Mouse (Mus musculus) urinary bladder, postnatal 0 days (tissue): ENCODE data around the gene Pigh. TPM values are rescaled to one million over a fixed set of nuclear protein-coding genes. Genes with fewer than 3 reads are reported as not detected.

ENCODE experiments used
- polyA plus RNA-seq: library from polyadenylated mRNA; unstranded; fragments of >200 nt; fragmentation: Nextera tagmentation; extraction: Ambion mirVana; gene quantifications from 2 replicates; pipeline ENCODE4 v1.2.1, GENCODE M21; 2015

Pigh gene
- polyA plus RNA-seq, result 39.5 and 44.8 TPM in 2 replicates

GRCm38 (mm10) chr12:79089182-79089812 is at the start of gene Pigh:
Gene Pigh (minus strand): TSS chr12:79089651.

DNA sequence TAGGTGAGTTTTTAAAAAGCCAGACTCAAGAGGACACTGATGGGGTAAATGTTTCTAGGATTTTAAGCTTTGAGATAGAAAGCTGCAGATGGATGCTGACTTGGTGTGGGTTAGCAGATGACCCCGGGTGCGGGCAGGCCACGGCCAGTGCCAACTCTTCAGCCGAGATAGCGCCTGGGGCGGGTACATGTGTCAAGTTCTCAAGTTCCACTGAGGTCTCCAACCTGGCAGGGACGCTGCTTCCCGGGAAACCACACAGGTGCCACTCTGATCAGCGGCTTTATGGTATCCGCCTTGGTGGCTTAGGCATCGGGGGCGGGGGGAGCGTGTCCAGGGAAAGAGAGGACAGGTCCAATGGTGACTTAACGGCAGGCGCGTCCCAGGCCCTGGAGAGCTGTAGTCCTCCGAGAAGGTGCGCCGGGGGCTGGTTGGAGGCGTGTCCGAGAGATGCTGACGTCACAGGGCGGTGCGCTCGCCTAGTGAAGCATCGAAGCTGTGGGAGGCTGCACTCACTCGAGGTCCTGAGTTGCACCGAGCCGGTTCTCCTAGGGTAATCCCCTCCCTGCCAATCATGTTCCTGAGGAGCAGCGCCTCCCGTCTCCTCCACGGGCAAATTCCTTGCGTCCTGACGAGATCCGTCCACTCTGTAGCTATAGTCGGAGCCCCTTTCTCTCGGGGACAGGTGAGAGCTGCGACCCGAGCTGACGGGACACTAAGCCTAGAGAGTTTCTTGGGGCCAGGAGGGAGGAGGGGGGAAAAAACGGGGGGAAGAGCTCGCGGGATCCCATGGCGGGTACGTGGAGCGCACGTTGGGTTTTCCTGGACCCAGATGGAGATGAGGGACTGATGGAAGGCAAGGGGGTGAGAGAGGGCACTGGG is 41.1 kb upstream of the Pigh start, which contains the start of gene Arg2:
Gene Arg2 (plus strand): TSS at position 479 of the 879 bp plus-strand sequence.

Other genes with a start within 250 kb of the Pigh start
- 63.9 and 69.8 TPM in 2 replicates for gene Atp6v1d, start 228.0 kb downstream of the Pigh start, polyA plus RNA-seq
- gene Eif2s1, start 227.8 kb downstream of the Pigh start, polyA plus RNA-seq, result 141 and 149 TPM in 2 replicates
- gene Plek2, start 182.7 kb downstream of the Pigh start, polyA plus RNA-seq, result 8.4 and 9.1 TPM in 2 replicates
- gene Tmem229b, start 82.0 kb downstream of the Pigh start, polyA plus RNA-seq, result 2.4 and 2.8 TPM in 2 replicates
- gene Plekhh1, start 60.5 kb downstream of the Pigh start, polyA plus RNA-seq, result 7.8 and 8.6 TPM in 2 replicates
- gene Arg2, start 41.1 kb upstream of the Pigh start, polyA plus RNA-seq, result 18.0 and 18.6 TPM in 2 replicates
- 94.2 and 102 TPM in 2 replicates for gene Vti1b, start 83.0 kb upstream of the Pigh start, polyA plus RNA-seq
- 15.4 and 22.0 TPM in 2 replicates for gene Rdh11, start 102.6 kb upstream of the Pigh start, polyA plus RNA-seq
- gene Rdh12, start 119.3 kb upstream of the Pigh start, polyA plus RNA-seq, result 3.1 and 3.7 TPM in 2 replicates
- gene Zfyve26, start 206.7 kb upstream of the Pigh start, polyA plus RNA-seq, result 7.7 and 9.4 TPM in 2 replicates
- 3.0 and 3.3 TPM in 2 replicates for gene Rad51b, start 207.6 kb upstream of the Pigh start, polyA plus RNA-seq